Mouse (Mus musculus) kidney, postnatal 36 days (tissue): ENCODE results near the gene Ppp1r3c.
A peak's percentile ranks its signal among the peaks of the same experiment; 100 is the strongest.
"Not testable (repeated sequence)": the region's sequence is repeated elsewhere in the genome, so short reads cannot be mapped to it uniquely, and the experiment has no call there.

Experiments
- DNase-seq, 2 experiments: peaks; one replicate each; pipeline ENCODE4 v3.0.0; 2021 to 2022; ENCODE audit warnings: mixed read lengths in 2 of 2

Gene Ppp1r3c

GRCm38 (mm10) chr19:36736537-36736936, at the start of gene Ppp1r3c:
TSS of gene Ppp1r3c (minus strand) at chr19:36736653.
- DNase-seq = peak; percentile 90 to 94

GRCm38 (mm10) chr19:36783179-36783578, 46.7 kb upstream of the Ppp1r3c start:
- DNase-seq = no peak

DNA sequence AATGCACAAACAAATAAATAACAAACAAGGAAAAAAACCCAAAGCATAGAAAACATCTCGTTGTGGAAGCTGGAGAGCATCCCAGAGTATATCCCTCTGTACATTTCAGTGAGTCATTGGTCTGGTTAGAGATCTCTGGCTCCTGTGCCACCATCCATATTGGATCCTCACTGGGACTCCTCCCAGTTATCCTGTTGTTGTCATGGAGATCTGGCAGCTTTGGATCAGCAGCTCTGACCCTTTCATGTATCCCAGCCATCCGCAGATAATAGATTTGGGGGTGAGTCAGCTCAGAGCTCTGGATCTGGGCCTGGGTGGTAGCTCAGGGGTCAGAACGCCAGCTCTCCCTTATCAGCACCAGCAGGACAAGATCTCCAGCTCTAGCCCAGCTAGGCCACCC, 46.1 kb upstream of the Ppp1r3c start:
- no peak for DNase-seq

DNA sequence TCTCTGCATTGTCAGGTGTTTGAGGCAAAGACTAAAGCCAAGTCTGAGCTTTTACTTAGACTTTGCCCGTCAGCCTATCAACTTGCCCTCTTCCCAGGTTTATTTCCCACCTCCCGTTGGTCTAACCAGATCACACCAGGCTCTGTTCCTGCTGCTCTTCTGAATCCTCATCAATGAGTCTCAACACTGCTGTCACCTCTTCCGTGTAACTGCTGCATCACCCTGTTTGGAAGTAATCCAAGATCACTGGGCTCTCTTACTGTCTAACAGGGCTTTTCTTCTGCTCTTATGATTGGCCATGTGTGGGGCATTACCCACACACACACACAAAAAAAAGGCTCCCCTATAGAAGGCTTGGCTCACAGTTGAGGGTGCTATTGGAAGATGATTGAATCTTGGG, 45.5 kb upstream of the Ppp1r3c start:
- DNase-seq = no peak

GRCm38 (mm10) chr19:36780375-36780774, 43.9 kb upstream of the Ppp1r3c start:
- DNase-seq = no peak

DNA sequence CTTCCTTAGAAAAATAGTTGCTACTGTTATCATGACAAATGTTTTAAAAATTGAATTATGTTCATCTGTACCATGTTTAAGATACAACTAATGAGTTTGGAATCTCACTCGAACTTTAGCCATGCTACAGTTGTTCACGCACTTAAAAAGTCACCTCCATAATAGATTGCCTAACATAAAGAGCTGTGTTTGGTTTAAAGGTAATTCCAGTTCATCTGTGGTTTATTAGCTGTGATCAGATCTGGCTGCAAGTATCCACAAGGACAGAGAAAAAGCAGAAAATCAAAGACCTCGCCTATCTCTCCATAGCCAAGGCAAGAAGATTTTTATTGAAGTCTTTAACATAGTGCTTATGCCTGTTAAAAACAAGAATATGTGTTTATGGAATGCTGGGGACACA, 43.3 kb upstream of the Ppp1r3c start:
- no peak for DNase-seq

DNA sequence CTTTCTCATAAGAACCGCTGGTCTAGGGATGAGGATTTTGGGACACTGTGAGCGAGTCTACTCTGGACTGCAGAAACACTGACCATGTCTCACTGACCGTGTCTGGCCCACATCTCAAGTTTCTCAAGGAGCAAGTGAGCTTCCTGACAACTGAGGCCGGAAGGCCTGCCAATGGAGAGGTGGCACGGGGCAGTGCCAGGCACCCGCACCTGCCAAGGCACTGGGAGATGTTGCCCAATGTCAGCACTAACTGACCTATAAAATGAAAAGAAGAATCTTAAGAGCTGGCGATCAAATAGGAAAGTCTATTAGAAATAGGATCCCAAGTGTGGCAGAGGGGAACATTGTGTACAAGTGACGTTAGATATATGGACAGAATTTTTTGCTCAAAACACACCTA, 39.1 kb upstream of the Ppp1r3c start:
- DNase-seq = no peak

DNA sequence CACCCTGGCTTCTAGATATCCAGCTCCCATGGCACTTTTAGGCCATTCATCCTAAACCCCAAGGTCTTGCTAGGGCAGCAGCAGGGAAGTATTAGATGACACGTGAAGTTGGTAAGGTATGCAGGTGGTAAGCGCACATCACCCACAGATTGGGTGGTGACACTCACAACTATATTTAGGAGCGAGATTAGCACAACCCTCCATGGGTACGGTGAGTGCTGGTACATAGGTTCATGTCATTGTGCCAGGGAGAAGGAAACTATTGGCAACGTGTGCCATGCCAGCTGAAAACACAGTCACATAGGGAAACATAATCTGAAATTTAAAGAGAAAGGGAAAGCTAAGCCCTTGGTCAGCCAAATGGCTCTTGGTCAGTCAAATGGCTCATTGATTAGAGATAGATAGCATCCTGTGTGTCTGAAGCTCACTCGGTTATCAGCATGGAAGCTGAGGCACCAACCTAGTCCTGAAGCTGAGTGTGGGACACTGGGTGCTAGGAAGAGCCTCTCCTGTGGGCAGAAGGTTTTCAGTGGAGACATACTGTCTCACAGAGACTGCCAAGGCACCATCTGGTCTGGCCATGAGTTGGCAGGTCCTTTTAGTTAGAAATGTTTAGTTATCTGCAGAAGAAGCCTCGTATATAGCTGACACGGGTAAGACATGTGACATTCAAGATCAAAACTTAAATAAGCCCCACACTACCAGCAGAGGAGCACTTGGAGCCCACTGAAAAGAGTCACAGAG, 37.4 kb upstream of the Ppp1r3c start:
- no peak for DNase-seq

GRCm38 (mm10) chr19:36768084-36768483, 31.6 kb upstream of the Ppp1r3c start:
- DNase-seq = no peak

DNA sequence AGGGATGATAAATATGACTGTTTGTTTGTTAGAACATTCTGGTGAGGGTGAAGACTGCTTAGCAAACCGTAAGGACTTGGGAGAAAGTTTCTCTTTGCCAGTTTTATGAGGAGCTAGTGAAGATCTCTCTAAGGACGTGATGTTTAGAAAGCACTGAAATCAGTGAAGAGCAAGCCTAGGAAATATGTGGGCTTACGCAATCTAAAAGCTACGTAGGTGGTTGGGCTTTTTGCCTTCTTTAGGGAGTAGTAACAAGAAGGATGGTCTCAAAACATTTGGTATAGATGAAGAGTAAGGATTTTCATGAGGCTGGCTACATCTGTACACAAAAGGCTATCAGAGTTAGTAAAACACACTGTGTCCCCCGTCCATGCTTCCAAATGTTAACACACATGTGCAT, 28.0 kb upstream of the Ppp1r3c start:
- no peak for DNase-seq

DNA sequence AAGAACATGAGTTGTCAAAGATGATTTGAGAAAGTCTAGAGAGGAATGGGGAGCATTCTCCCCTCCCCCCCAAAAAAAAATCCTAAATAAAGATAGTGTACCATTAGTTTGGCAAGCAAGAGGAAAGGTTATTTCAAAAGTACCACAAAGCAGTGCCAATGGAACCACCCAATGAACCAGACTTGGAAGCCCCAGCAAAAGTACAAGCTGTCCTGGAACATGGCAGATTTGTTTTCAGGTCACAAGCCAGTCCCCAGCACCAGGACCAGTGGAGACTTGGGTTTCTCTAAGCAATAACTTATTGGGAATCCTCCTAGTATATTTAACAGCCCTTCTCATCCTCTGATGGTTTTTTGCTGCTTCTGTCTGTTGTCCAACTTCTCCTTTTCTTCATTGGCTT, 12.5 kb upstream of the Ppp1r3c start:
- no peak for DNase-seq

DNA sequence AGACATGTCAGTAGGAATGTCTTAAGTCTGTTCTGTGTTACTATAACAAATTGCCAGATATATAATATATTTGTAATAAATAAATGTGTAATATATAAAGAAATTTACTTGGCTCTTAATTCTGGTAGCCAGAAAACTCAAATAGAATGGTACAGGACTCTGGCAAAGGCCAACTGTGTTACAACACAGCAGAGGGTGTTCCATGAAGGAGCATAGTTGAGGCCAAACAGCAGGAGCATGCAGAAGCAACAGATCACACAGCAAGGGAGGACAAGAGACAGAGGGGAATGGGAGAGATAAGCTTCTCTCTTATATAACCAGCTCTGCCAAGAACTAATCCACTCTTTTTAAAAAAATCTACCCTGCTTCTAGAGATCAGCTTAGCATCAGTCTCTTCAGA, 5.9 kb upstream of the Ppp1r3c start:
- DNase-seq = no peak

DNA sequence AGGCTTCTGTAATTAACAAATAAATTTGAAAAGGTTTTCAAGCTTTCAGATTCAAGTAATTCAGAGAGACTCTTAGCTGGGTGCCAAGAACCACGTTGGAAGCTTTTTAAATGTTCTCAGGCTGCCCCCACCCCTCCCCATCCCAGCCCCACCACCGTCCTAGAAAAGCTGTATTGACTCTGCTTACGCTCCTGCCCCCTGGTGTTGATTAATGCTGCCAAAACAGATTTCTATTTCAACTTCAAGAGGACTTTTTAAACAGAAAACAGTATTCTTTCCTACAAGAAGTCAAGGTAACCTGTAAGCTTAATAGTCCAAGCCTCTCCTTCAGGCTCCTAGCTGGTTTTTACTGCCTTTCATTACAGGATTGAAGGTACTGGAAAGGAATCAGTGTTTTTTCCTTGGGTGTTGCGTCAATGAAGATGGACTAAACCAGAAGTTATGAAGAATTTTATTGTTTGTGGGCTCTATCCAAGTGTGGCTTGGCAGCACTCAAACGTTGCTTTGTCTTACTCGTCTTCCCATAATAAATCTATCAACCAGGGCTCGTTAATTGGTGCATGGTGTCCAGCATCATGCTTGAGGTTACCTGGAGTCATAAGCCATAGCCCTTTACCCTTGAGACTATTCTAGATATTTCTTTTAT, 3.2 kb upstream of the Ppp1r3c start:
- peak; percentile 23 to 59 for DNase-seq

GRCm38 (mm10) chr19:36738009-36738408, 1.6 kb upstream of the Ppp1r3c start:
- DNase-seq = peak in 1 of 2 experiments; percentile 22

DNA sequence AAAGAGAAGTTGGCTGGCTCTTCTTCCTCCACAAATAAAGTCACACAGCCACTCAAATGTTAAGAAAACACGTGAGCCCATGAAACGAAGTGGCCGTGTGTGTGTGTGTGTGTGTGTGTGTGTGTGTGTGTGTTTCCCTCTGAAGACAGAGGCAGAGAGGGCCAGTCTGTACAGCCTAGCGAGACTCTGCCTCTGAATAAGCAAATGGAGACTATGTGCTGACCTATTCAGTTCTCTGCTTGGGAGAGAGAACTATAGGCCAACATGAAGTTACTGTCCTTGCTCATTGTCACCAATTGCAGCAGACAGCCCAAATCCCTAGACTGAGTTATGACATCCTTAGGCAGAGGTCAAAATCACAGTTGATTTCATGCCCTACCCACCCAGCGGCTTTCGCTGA, 634 bp upstream of the Ppp1r3c start:
- DNase-seq = no peak

DNA sequence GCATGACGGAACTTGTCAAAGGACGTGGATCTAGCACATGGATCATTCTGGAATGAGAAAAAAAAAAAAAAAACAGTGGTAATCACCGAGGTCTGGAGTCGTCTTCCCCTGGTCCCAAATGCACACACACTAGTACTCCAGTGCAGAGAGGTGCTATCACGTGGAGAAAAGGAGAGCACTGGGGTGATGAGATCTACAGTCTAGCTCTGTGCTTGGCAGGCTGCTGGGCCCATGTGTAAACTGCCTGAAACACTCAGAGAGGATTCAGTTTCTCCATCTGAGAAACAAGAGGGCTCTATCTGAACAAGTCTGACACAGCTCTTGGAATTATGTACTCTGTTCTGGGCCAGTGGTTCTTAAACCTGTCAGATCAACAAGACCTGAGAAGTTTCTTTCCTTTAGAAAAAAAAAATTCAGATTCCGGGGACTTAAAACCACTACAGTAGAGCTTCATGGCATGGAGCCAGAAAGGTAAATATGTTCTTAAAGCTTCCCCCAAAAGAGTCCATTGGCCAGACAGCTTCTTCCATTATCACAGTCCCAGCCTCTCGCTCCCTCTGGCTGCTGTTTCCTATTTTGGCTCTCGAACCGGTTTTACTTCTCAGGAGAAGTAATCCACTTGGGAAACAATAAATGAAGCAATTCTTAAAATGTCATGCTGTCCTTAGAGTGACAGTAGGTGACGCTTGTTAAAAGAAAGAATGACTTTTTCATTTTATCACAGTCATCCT, 2.0 kb downstream of the Ppp1r3c start:
- no peak for DNase-seq

GRCm38 (mm10) chr19:36733191-36733943, 3.1 kb downstream of the Ppp1r3c start:
- no peak for DNase-seq

DNA sequence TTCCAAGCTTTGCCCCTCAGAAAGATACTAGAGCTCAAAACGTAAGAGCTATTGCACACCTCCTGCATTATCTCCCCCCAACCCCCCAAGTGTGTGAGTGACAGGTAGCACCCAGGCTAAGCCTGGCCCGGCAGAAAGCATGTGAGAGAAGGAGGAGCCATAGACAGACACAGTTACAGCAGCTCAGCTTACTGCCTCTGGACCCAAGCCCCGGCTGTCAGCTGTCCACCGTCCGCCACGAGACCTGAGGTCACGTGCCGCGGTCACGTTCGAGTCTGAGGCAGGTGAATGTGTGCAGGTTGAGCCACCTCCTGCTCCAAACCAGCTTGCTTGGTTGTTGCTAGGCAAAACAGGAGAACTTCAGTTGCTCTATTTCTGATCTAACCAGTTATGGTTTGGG, 5.1 kb downstream of the Ppp1r3c start:
- no peak for DNase-seq

DNA sequence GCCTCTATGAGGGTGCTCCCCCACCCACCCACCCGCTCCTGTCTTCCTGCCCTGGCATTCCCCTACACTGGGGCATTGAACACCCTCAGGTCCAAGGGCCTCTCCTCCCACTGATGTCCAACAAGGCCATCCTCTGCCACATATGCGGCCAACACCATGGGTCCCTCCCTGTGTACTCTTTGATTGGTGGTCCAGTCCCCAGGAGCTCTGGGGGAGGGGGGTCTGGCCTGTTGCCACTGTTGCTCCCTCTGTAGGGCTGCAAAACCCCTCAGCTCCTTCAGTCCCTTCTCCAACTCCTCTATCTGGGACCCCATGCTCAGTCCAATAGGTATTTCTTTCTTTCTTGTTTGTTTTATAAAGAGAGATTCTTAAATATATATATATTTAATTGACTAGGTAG, 6.0 kb downstream of the Ppp1r3c start:
- DNase-seq = not testable (repeated sequence)

DNA sequence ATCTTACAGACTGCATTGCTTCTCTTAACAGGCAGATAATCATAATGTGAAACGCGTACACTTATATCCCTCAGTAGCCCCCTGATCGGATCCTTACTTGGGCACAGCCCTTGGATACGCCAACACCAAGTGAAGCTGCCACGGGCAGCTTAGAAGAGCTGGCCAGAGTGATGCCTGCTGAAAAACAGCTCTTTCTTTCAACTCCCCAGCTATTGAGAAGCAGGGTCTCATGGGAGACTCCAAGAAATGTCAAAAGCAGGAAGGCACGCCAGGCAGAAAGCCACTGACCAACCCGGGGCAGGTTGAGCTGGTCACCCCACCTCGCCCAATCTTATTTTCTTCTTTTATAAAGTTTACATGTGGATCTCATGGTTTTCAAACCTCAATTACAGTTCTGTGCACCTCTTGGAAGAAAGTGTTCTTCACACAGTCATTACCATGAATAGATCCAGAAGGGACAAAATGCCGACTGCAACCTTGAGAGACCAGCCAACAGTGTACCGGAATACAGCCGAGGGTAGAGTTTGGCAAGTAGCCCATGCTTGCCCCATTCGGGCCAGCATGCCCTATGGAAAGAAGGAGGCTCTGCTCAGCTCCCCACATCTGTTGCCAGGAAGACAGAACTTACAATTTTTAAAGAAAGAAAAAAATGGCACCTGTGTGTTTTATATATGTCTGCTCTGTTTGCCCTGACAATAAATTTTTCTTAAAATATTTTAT, 7.6 kb downstream of the Ppp1r3c start:
- DNase-seq = no peak

DNA sequence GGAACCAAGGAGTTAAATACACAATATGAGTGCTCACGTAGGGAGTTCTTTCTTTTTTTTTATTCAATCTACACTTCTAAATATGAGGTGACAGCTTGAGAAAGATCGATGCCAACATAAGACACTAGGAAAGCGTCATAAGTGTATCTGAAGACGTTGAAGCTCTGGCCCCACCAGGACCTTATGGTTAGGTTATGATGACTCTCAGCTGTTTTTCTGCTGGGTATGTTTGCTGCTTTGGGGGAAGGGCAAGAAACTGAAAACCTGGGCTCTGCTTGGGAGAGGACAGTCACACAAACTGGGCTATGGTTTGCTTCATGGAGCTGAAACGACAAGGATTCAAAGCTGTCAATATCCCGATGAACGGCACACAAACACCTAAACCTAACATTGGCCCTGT, 11.5 kb downstream of the Ppp1r3c start:
- no peak for DNase-seq

- no peak for DNase-seq
Observed at GRCm38 (mm10) chr19:36721139-36721538, 15.3 kb downstream of the Ppp1r3c start.

- DNase-seq = no peak
Observed at GRCm38 (mm10) chr19:36716221-36716620, 20.2 kb downstream of the Ppp1r3c start.
